Mouse (Mus musculus) MEL (cell line): ENCODE measurements around the gene Pigs. TPM values are rescaled to one million over a fixed set of nuclear protein-coding genes. Genes with fewer than 3 reads are reported as not detected.

Experiments used
- DNase-seq: peaks from one replicate; pipeline ENCODE4 v3.0.0; 2011; ENCODE audit warnings: low read depth, low spot score
- H3K27ac ChIP-seq: 2 replicates; pipeline ENCODE4 v1.5.1; 2012; ENCODE audit warnings: low read depth, mild to moderate bottlenecking, control low read depth, low read length, moderate library complexity; ENCODE audit not compliant: control insufficient read depth
- H3K27me3 ChIP-seq, 2 experiments: fragments of 150-350 bp in 1 of 2; sonication (generic) in 1 of 2; 2 replicates each; pipeline ENCODE4 v1.6.1; 2012; ENCODE audit warnings: low read length in 2 of 2, mild to moderate bottlenecking in 2 of 2, improper control_type of control experiment in 1 of 2, moderate library complexity in 1 of 2; ENCODE audit not compliant: insufficient read depth in 2 of 2, control insufficient read depth in 1 of 2
- H3K36me3 ChIP-seq, 2 experiments: 2 replicates each; pipeline ENCODE4 v1.6.1; 2012 to 2014; ENCODE audit warnings: low read length in 2 of 2, improper control_type of control experiment in 1 of 2, inconsistent platforms in 1 of 2, mild to moderate bottlenecking in 1 of 2; ENCODE audit not compliant: insufficient read depth in 2 of 2, control insufficient read depth in 1 of 2
- H3K4me1 ChIP-seq, 2 experiments: fragments of 150-350 bp in 1 of 2; sonication (generic) in 1 of 2; 2 replicates each; pipeline ENCODE4 v1.6.1; 2012; ENCODE audit warnings: low read length in 2 of 2, improper control_type of control experiment in 1 of 2, mild to moderate bottlenecking in 1 of 2; ENCODE audit not compliant: insufficient read depth in 2 of 2, control insufficient read depth in 1 of 2
- H3K4me3 ChIP-seq, 2 experiments: fragments of 150-350 bp in 1 of 2; sonication (generic) in 1 of 2; 2 replicates each; pipeline ENCODE4 v1.5.1; 2012; ENCODE audit warnings: low read depth in 2 of 2, low read length in 2 of 2, mild to moderate bottlenecking in 2 of 2, moderate library complexity in 2 of 2, control low read depth in 1 of 2, improper control_type of control experiment in 1 of 2; ENCODE audit not compliant: control insufficient read depth in 1 of 2, insufficient read depth in 1 of 2
- H3K79me2 ChIP-seq: 2 replicates; pipeline ENCODE4 v1.6.1; 2012; ENCODE audit warnings: mild to moderate bottlenecking, low read length, moderate library complexity; ENCODE audit not compliant: control insufficient read depth, poor library complexity, insufficient read depth
- H3K9ac ChIP-seq: 2 replicates; pipeline ENCODE4 v1.6.1; 2012; ENCODE audit warnings: low read depth, mild to moderate bottlenecking, control low read depth, low read length, moderate library complexity; ENCODE audit not compliant: control insufficient read depth, poor library complexity, severe bottlenecking
- H3K9me3 ChIP-seq: fragments of 150-350 bp; sonication (generic); replicated peaks from 2 replicates; pipeline ENCODE4 v1.6.1; 2012; ENCODE audit warnings: mild to moderate bottlenecking, low read length, improper control_type of control experiment, moderate library complexity; ENCODE audit not compliant: insufficient read depth
- BHLHE40 ChIP-seq: IDR thresholded peaks from 2 replicates; pipeline ENCODE4 v1.6.1; 2012; ENCODE audit warnings: low read depth, mild to moderate bottlenecking, inconsistent platforms, low read length, improper control_type of control experiment, borderline replicate concordance
- E2F4 ChIP-seq: IDR thresholded peaks from 2 replicates; pipeline ENCODE4 v1.6.1; 2011; ENCODE audit warnings: low read depth, low read length, improper control_type of control experiment, borderline replicate concordance
- ELF1 ChIP-seq: IDR thresholded peaks from 2 replicates; pipeline ENCODE4 v1.6.1; 2014; ENCODE audit warnings: low read depth, mild to moderate bottlenecking, inconsistent platforms, low read length, improper control_type of control experiment, moderate library complexity
- EP300 ChIP-seq, 2 experiments: IDR thresholded peaks; 2 replicates each; pipeline ENCODE4 v1.6.1; 2011; ENCODE audit warnings: improper control_type of control experiment in 2 of 2, low read length in 2 of 2, low read depth in 1 of 2, mild to moderate bottlenecking in 1 of 2
- ETS1 ChIP-seq: IDR thresholded peaks from 2 replicates; pipeline ENCODE4 v1.6.1; 2012; ENCODE audit warnings: low read depth, mild to moderate bottlenecking, inconsistent platforms, low read length, improper control_type of control experiment, moderate library complexity
- HCFC1 ChIP-seq: IDR thresholded peaks from 2 replicates; pipeline ENCODE4 v1.6.1; 2012; ENCODE audit warnings: low read depth, mild to moderate bottlenecking, inconsistent platforms, low read length, improper control_type of control experiment, moderate library complexity
- KAT2A ChIP-seq: conservative IDR thresholded peaks from 2 replicates; pipeline ENCODE4 v1.6.1; 2012; ENCODE audit warnings: low read depth, low read length, improper control_type of control experiment, inconsistent platforms
- MAX ChIP-seq: IDR thresholded peaks from 2 replicates; pipeline ENCODE4 v1.6.1; 2011; ENCODE audit warnings: low read length, improper control_type of control experiment
- MAZ ChIP-seq: IDR thresholded peaks from 2 replicates; pipeline ENCODE4 v1.6.1; 2012; ENCODE audit warnings: low read depth, mild to moderate bottlenecking, inconsistent platforms, low read length, improper control_type of control experiment
- MXI1 ChIP-seq: IDR thresholded peaks from 2 replicates; pipeline ENCODE4 v1.6.1; 2011; ENCODE audit warnings: mild to moderate bottlenecking, low read depth, low read length, improper control_type of control experiment
- NELFE ChIP-seq: IDR thresholded peaks from 2 replicates; pipeline ENCODE4 v1.6.1; 2011; ENCODE audit warnings: low read depth, low read length, improper control_type of control experiment
- NRF1 ChIP-seq: IDR thresholded peaks from 2 replicates; pipeline ENCODE4 v1.6.1; 2014; ENCODE audit warnings: low read depth, mild to moderate bottlenecking, inconsistent platforms, low read length, improper control_type of control experiment, moderate library complexity; ENCODE audit not compliant: poor library complexity, insufficient read depth, severe bottlenecking
- POLR2A ChIP-seq, 2 experiments: IDR thresholded peaks; 2 replicates each; pipeline ENCODE4 v1.6.1; 2011 to 2012; ENCODE audit warnings: low read length in 2 of 2, mild to moderate bottlenecking in 2 of 2, control low read depth in 1 of 2, improper control_type of control experiment in 1 of 2, low read depth in 1 of 2, moderate library complexity in 1 of 2; ENCODE audit not compliant: control insufficient read depth in 1 of 2, insufficient read depth in 1 of 2, poor library complexity in 1 of 2
- POLR2AphosphoS2 ChIP-seq: IDR thresholded peaks from 2 replicates; pipeline ENCODE4 v1.6.1; 2011; ENCODE audit warnings: low read length, improper control_type of control experiment
- SIN3A ChIP-seq: IDR thresholded peaks from 2 replicates; pipeline ENCODE4 v1.6.1; 2012; ENCODE audit warnings: low read length, improper control_type of control experiment, inconsistent platforms
- TCF12 ChIP-seq: IDR thresholded peaks from 2 replicates; pipeline ENCODE4 v1.6.1; 2014; ENCODE audit warnings: low read depth, mild to moderate bottlenecking, inconsistent platforms, low read length, improper control_type of control experiment, moderate library complexity
- USF1 ChIP-seq: IDR thresholded peaks from 2 replicates; pipeline ENCODE4 v1.6.1; 2014; ENCODE audit warnings: low read depth, mild to moderate bottlenecking, inconsistent platforms, low read length, improper control_type of control experiment, moderate library complexity
- USF2 ChIP-seq, 2 experiments: IDR thresholded peaks; 2 replicates each; pipeline ENCODE4 v1.6.1; 2011 to 2012; ENCODE audit warnings: improper control_type of control experiment in 2 of 2, low read length in 2 of 2, borderline replicate concordance in 1 of 2, inconsistent platforms in 1 of 2, low read depth in 1 of 2, mild to moderate bottlenecking in 1 of 2; ENCODE audit not compliant: insufficient read depth in 1 of 2
- ZC3H11A ChIP-seq: IDR thresholded peaks from 2 replicates; pipeline ENCODE4 v1.6.1; 2012; ENCODE audit warnings: low read depth, mild to moderate bottlenecking, inconsistent platforms, low read length, improper control_type of control experiment
- ZKSCAN1 ChIP-seq: IDR thresholded peaks from 2 replicates; pipeline ENCODE4 v1.6.1; 2012; ENCODE audit warnings: low read depth, mild to moderate bottlenecking, inconsistent platforms, low read length, improper control_type of control experiment, moderate library complexity
- ZMIZ1 ChIP-seq: IDR thresholded peaks from 2 replicates; pipeline ENCODE4 v1.6.1; 2012; ENCODE audit warnings: low read depth, mild to moderate bottlenecking, inconsistent platforms, low read length, improper control_type of control experiment, moderate library complexity
- polyA plus RNA-seq, 2 experiments: library from polyadenylated mRNA; stranded (reverse) in 1 of 2; unstranded in 1 of 2; fragments of >175 nt in 1 of 2; fragments of >200 nt in 1 of 2; gene quantifications; 2 replicates each; pipeline versions ENCODE4 v1.2.1 to v1.2.4; 2012; ENCODE audit warnings: low replicate concordance in 2 of 2, low read depth in 1 of 2; ENCODE audit not compliant: insufficient read length in 2 of 2, insufficient read depth in 1 of 2, missing spikeins in 1 of 2
- total RNA-seq: library from RNA; depleted of rRNA; stranded (reverse); fragments of 300-350 nt; gene quantifications from 2 replicates; pipeline ENCODE4 v1.2.3, GENCODE M21; 2012

Pigs gene
- total and polyA plus RNA-seq, 3 experiments, result 28.5 to 97.1 (median 51.2) TPM

- Histone ChIP-seq H3K4me3 (peak within 1 kb of the TSS; percentile 55 to 96), H3K9me3 (no peaks in the 10 kb centered on the region), H3K9ac (peak within 1 kb of the TSS; percentile 82), H3K36me3 (peaks cover 0 to 21% of the 10 kb centered on the region in 2 experiments; a peak in 2 of 4 replicates), H3K4me1 (peaks cover 13 to 25% of the 10 kb centered on the region in 2 experiments), H3K27me3 (no peaks in the 10 kb centered on the region), H3K79me2 (peaks cover 9% of the 10 kb centered on the region), H3K27ac (peak within 1 kb of the TSS; percentile 56)
- TF ChIP-seq ZC3H11A (no peak), NRF1 (peak; percentile 36; the same call in 1 of the 2 replicates), USF2 (IDR thresholded peaks at IDR 0.05; ENCODE audit: borderline replicate concordance in 1 of 2, insufficient read depth in 1 of 2, low read depth in 1 of 2, low read length in 2 of 2) (no peak), USF1 (peak; percentile 4; the same call in 1 of the 2 replicates), TCF12 (peak; percentile 32; the same call in 1 of the 2 replicates), HCFC1 (peak; percentile 40; the same call in 1 of the 2 replicates), SIN3A (peak; percentile 57; the same call in 1 of the 2 replicates), ETS1 (0 out of 2 replicates have a peak, but pooled peaks have one; percentile 9), MAZ (peak; percentile 68; the same call in 1 of the 2 replicates), MXI1 (no peak), EP300 (IDR thresholded peaks at IDR 0.05; ENCODE audit: low read depth in 1 of 2, low read length in 2 of 2) (peak in 1 of 2 experiments; percentile 47; a peak in 2 of 4 replicates), ZMIZ1 (peak; percentile 60), POLR2A (IDR thresholded peaks at IDR 0.05; ENCODE audit: control insufficient read depth in 1 of 2, insufficient read depth in 1 of 2, low read depth in 1 of 2, low read length in 2 of 2, poor library complexity in 1 of 2) (peak; percentile 61 to 88; a peak in 3 of 4 replicates), ZKSCAN1 (no peak), MAX (no peak), NELFE (peak; percentile 71), E2F4 (0 out of 2 replicates have a peak, but pooled peaks have one; percentile 13), KAT2A (no peak), POLR2AphosphoS2 (peak; percentile 45; the same call in 1 of the 2 replicates), ELF1 (peak; percentile 46; the same call in 1 of the 2 replicates), BHLHE40 (no peak)
- peak; percentile 80 for DNase-seq
Measured at GRCm38 (mm10) chr11:78343381-78344327, 15.4 kb downstream of the Pigs start, which contains the start of gene Unc119. Unc119 (plus strand) TSS chr11:78343482.
